Mouse (Mus musculus): ENCODE results near the gene Qrich1.
A peak's percentile ranks its signal among the peaks of the same experiment; 100 is the strongest.

Qrich1 gene

GRCm38 (mm10) chr9:108516380-108517251, at the start of gene Qrich1:
Qrich1 (plus strand) TSS chr9:108516806.
- DNase-seq (ENCODE audit: low spot score), result peak; percentile 83

GRCm38 (mm10) chr9:108469430-108469829, 47.2 kb upstream of the Qrich1 start:
- DNase-seq (ENCODE audit: low spot score), result no peak

- DNase-seq (ENCODE audit: low spot score), result no peak
These were observed 46.8 kb upstream of the Qrich1 start for GRCm38 (mm10) chr9:108469845-108470244.

GRCm38 (mm10) chr9:108474528-108474927, 42.1 kb upstream of the Qrich1 start:
- no peak for DNase-seq (ENCODE audit: low spot score)

- no peak for DNase-seq (ENCODE audit: low spot score)
These were observed 37.9 kb upstream of the Qrich1 start for GRCm38 (mm10) chr9:108478638-108479156.

- no peak for DNase-seq (ENCODE audit: low spot score)
These were observed 37.4 kb upstream of the Qrich1 start for GRCm38 (mm10) chr9:108479241-108479640.

- no peak for DNase-seq (ENCODE audit: low spot score)
These were observed 36.8 kb upstream of the Qrich1 start, which contains the start of gene Lamb2 for GRCm38 (mm10) chr9:108479721-108480351. Lamb2 (plus strand) TSS chr9:108479736.

- no peak for DNase-seq (ENCODE audit: low spot score)
These were observed 35.6 kb upstream of the Qrich1 start for GRCm38 (mm10) chr9:108480813-108481519.

- no peak for DNase-seq (ENCODE audit: low spot score)
These were observed 34.9 kb upstream of the Qrich1 start for GRCm38 (mm10) chr9:108481520-108482210.

- no peak for DNase-seq (ENCODE audit: low spot score)
These were observed 33.4 kb upstream of the Qrich1 start for GRCm38 (mm10) chr9:108483051-108483790.

GRCm38 (mm10) chr9:108484021-108484420, 32.6 kb upstream of the Qrich1 start:
- DNase-seq (ENCODE audit: low spot score), result no peak

- DNase-seq (ENCODE audit: low spot score), result no peak
These were observed 31.2 kb upstream of the Qrich1 start for GRCm38 (mm10) chr9:108485301-108485875.

GRCm38 (mm10) chr9:108486973-108487530, 29.6 kb upstream of the Qrich1 start:
- no peak for DNase-seq (ENCODE audit: low spot score)

- no peak for DNase-seq (ENCODE audit: low spot score)
These were observed 28.2 kb upstream of the Qrich1 start for GRCm38 (mm10) chr9:108488403-108488802.

GRCm38 (mm10) chr9:108489215-108489614, 27.4 kb upstream of the Qrich1 start:
- no peak for DNase-seq (ENCODE audit: low spot score)

GRCm38 (mm10) chr9:108489702-108490558, 26.7 kb upstream of the Qrich1 start:
- no peak for DNase-seq (ENCODE audit: low spot score)

GRCm38 (mm10) chr9:108490559-108491285, 25.9 kb upstream of the Qrich1 start, which contains the start of gene Usp19:
Usp19 (plus strand) TSS chr9:108490602.
- peak; percentile 85 for DNase-seq (ENCODE audit: low spot score)

GRCm38 (mm10) chr9:108491286-108491580, 25.4 kb upstream of the Qrich1 start:
- no peak for DNase-seq (ENCODE audit: low spot score)
